Mouse (Mus musculus): ENCODE data around the gene Gm45521. TPM values are rescaled to one million over a fixed set of nuclear protein-coding genes. Genes with fewer than 3 reads are reported as not detected.

The Gm45521 gene
- not detected for polyA plus RNA-seq (2017; shearing (Covaris generic))

DNA sequence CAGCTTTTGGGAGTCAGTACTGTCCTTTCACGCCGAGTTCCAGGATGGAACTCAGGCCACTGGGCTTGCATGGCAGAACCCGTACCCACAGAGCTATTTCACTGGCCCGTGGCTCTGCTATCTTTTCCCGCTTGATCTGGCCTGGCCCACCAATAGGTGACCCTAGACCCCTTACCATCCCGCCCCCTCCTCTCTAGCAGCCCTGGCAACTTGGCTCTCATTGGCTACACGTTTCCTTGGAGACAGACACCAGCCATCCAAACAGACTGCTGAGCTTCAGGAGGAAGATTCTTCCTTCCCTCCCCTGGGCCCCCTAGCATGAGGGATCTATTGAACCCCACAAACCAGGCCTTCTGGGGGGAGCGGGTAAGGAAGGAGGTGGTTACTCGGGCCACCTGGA is at the start of gene Gm45521:
TSS of gene Gm45521 (plus strand) at position 240 of the 400 bp plus-strand sequence.

DNA sequence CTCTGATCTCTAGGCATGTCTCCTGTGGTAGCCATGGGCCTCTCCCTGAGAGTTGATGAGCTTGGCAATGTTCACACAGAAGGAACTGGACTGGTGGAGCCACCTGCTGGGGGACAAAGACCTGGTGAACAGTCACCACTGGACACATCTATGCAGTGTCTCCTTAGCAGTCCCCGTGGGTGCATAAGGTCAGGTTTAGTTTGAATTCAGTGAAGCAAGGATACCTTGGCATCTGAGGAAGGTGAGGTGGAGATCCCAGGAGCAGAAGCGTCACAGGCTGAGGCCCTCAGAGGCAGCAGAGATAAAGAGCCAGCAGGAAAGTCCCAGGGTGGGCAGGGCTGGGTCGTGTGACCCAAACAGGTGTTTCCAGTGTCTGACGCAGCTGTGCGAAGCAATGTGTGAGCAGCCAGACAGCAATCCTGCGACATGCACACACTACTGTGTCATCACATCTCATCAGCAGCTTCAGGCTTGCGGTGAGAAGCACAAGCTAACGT is 37.2 kb downstream of the Gm45521 start, which contains the start of gene Dnase1l3:
TSS of gene Dnase1l3 (minus strand) at position 303 of the 497 bp plus-strand sequence.

DNA sequence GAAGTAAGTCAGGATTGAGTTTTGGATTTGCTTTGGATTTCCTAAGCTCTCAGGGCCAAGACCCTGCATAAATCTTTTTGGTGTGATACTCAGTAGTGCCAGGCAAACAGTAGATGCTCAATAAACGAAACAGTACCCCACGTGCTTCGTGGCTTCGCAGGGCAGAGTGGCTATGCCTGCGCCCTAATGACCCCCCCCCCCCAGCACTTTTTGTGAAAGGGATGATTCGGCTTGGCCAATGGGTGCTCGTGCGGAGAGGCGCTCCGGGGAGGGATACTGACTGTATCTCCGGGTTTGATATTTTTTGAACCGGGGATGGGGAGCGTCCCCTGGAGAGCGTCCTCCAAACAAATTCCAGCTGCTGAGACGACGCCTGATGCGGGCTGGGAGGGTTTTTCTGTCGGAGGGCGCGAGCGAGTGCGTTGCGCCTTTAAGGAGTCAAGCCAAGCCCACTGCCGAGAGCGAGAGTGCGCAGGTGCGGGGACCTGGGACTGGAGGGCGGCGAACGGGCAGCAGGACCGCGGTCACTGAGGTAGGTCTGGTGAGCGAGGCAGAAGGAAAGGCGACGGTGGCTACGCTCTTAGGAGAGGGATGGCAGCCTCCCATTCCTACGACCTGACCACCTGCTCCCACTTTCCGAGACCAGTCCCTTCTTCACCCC is 45.5 kb downstream of the Gm45521 start, which contains the start of gene Abhd6:
TSS of gene Abhd6 (plus strand) at position 471 of the 661 bp plus-strand sequence.

Other genes starting within 250 kb of the Gm45521 start
- not detected for gene Gm26661, start 165.7 kb upstream of the Gm45521 start, polyA plus RNA-seq (2017; shearing (Covaris generic))
- 10 to 100 TPM; 12.7 to 13.7 TPM for gene Flnb, start 139.3 kb upstream of the Gm45521 start, polyA plus RNA-seq (2017; shearing (Covaris generic))
- 1 to 10 TPM in 1 of 2 experiments, under 1 TPM in 1; 0.59 to 1.1 TPM for gene Dnase1l3, start 37.3 kb downstream of the Gm45521 start, polyA plus RNA-seq (2017; shearing (Covaris generic))
- 10 to 100 TPM; 26.4 to 37.5 TPM for gene Abhd6, start 45.6 kb downstream of the Gm45521 start, polyA plus RNA-seq (2017; shearing (Covaris generic))
- 10 to 100 TPM; 34.2 to 43.0 TPM for gene Rpp14, start 123.1 kb downstream of the Gm45521 start, polyA plus RNA-seq (2017; shearing (Covaris generic))
- gene Pxk, start 140.9 kb downstream of the Gm45521 start, polyA plus RNA-seq (2017; shearing (Covaris generic)) = 10 to 100 TPM; 57.4 to 73.8 TPM
- 100 to 1,000 TPM; 148 to 195 TPM for gene Pdhb, start 215.7 kb downstream of the Gm45521 start, polyA plus RNA-seq (2017; shearing (Covaris generic))

All from inflammation-experienced regulatory T-cells (primary cell).